Mouse (Mus musculus): Measurements from ENCODE around the gene Crtap. TPM values are rescaled to one million over a fixed set of nuclear protein-coding genes. Genes with fewer than 3 reads are reported as not detected.
A peak's percentile ranks its signal among the peaks of the same experiment; 100 is the strongest.

Gene Crtap
- polyA plus RNA-seq, 1 experiment from 2014 or later, result 57.8 TPM

DNA sequence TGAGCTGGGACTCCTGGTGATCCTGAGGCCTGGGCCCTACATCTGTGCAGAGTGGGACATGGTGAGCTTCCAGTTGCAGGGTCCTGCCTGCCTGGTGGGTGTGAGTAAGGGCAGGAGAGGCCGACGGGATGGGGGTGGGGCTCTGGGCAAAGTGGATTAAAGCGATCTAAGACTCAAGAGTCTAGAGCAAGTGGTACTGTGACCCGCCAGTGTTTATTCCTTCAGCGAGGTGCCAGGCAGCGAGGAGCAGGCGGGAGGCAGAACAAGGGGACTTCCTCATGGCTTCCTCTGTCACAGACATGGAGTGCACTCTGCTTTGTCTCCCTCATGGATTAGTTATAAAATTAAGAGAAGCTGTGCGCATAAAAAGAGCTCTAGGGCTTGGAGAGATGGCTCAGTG is 30.0 kb upstream of the Crtap start:
- no peak overlapping the region for H3K9ac ChIP-seq (ENCODE audit: low read depth, low read length)
- no peaks in the 10 kb centered on the region for H3K9me3 ChIP-seq (ENCODE audit: control insufficient read depth, low read length)
- no peaks in the 10 kb centered on the region for H3K27me3 ChIP-seq (ENCODE audit: control insufficient read depth, insufficient read depth, low read length)
- no peak overlapping the region for H3K4me2 ChIP-seq (replicated peaks; ENCODE audit: low read depth, low read length)
- WGBS, result 90% methylated on average over 8 of the region's 8 CpGs
- ATAC-seq (ENCODE audit: low FRiP score) (no peak), DNase-seq (ENCODE audit: low spot score) (no peak)
- no peaks in the 10 kb centered on the region for H3K4me1 ChIP-seq (replicated peaks; ENCODE audit: control insufficient read depth, insufficient read depth, low read length)
- H3K4me3 ChIP-seq (ENCODE audit: low read depth, low read length), result no peak overlapping the region
- no peaks in the 10 kb centered on the region for H3K36me3 ChIP-seq (ENCODE audit: control insufficient read depth, insufficient read depth, low read length)
- no peak overlapping the region for H3K27ac ChIP-seq (ENCODE audit: low read depth, low read length)

GRCm38 (mm10) chr9:114418187-114418586 is 27.7 kb upstream of the Crtap start:
- 83% methylated on average over 2 of the region's 7 CpGs for WGBS
- H3K27ac ChIP-seq (ENCODE audit: low read depth, low read length), result no peak overlapping the region
- H3K4me3 ChIP-seq (ENCODE audit: low read depth, low read length), result no peak overlapping the region
- no peak overlapping the region for H3K9ac ChIP-seq (ENCODE audit: low read depth, low read length)
- no peak overlapping the region for H3K4me2 ChIP-seq (replicated peaks; ENCODE audit: low read depth, low read length)
- ATAC-seq (ENCODE audit: low FRiP score) (no peak), DNase-seq (ENCODE audit: low spot score) (peak; percentile 75)
- no peaks in the 10 kb centered on the region for H3K27me3 ChIP-seq (ENCODE audit: control insufficient read depth, insufficient read depth, low read length)
- H3K36me3 ChIP-seq (ENCODE audit: control insufficient read depth, insufficient read depth, low read length), result no peaks in the 10 kb centered on the region
- no peaks in the 10 kb centered on the region for H3K9me3 ChIP-seq (ENCODE audit: control insufficient read depth, low read length)
- no peaks in the 10 kb centered on the region for H3K4me1 ChIP-seq (replicated peaks; ENCODE audit: control insufficient read depth, insufficient read depth, low read length)

GRCm38 (mm10) chr9:114416646-114417517 is 26.4 kb upstream of the Crtap start:
- Histone ChIP-seq H3K9ac (ENCODE audit: low read depth, low read length) (no peak overlapping the region), H3K36me3 (ENCODE audit: control insufficient read depth, insufficient read depth, low read length) (no peaks in the 10 kb centered on the region), H3K4me3 (ENCODE audit: low read depth, low read length) (no peak overlapping the region), H3K9me3 (ENCODE audit: control insufficient read depth, low read length) (no peaks in the 10 kb centered on the region), H3K27me3 (ENCODE audit: control insufficient read depth, insufficient read depth, low read length) (no peaks in the 10 kb centered on the region), H3K4me1 (replicated peaks; ENCODE audit: control insufficient read depth, insufficient read depth, low read length) (no peaks in the 10 kb centered on the region), H3K27ac (ENCODE audit: low read depth, low read length) (no peak overlapping the region), H3K4me2 (replicated peaks; ENCODE audit: low read depth, low read length) (no peak overlapping the region)
- no peak for DNase-seq (ENCODE audit: low spot score)
- 94% methylated on average over 21 of the region's 21 CpGs for WGBS
- no peak for ATAC-seq (ENCODE audit: low FRiP score)

- H3K9me3 ChIP-seq (ENCODE audit: control insufficient read depth, low read length), result no peaks in the 10 kb centered on the region
- H3K9ac ChIP-seq (ENCODE audit: low read depth, low read length), result no peak overlapping the region
- no peaks in the 10 kb centered on the region for H3K4me1 ChIP-seq (replicated peaks; ENCODE audit: control insufficient read depth, insufficient read depth, low read length)
- no peak overlapping the region for H3K4me2 ChIP-seq (replicated peaks; ENCODE audit: low read depth, low read length)
- ATAC-seq (ENCODE audit: low FRiP score) (no peak), DNase-seq (ENCODE audit: low spot score) (peak; percentile 82)
- H3K27me3 ChIP-seq (ENCODE audit: control insufficient read depth, insufficient read depth, low read length), result no peaks in the 10 kb centered on the region
- no peaks in the 10 kb centered on the region for H3K36me3 ChIP-seq (ENCODE audit: control insufficient read depth, insufficient read depth, low read length)
- H3K27ac ChIP-seq (ENCODE audit: low read depth, low read length), result no peak overlapping the region
- no peak overlapping the region for H3K4me3 ChIP-seq (ENCODE audit: low read depth, low read length)
- 24% methylated on average over 11 of the region's 11 CpGs for WGBS
These were observed 25.2 kb upstream of the Crtap start for GRCm38 (mm10) chr9:114415701-114416100.

DNA sequence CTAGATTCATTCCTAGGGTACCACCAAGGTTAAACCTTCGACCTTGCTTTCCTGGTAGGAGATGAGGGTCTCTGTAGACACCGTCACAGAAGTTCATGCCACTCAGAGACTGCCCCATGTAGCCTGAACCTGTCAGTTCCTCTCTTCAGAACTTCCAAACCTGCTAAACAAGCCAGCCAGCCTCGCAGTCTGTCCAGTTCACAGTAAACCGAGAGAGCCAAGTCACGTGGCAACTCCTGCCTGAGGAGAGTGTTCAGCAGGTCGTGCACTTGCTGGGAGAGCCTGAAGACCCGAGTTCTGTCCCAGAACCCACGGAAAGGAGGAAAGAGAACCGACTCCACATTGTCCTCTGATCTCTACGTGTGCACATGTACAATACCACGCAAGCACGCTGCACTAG is 23.4 kb upstream of the Crtap start:
- Histone ChIP-seq H3K4me2 (replicated peaks; ENCODE audit: low read depth, low read length) (no peak overlapping the region), H3K27ac (ENCODE audit: low read depth, low read length) (no peak overlapping the region), H3K4me3 (ENCODE audit: low read depth, low read length) (no peak overlapping the region), H3K9me3 (ENCODE audit: control insufficient read depth, low read length) (no peaks in the 10 kb centered on the region), H3K36me3 (ENCODE audit: control insufficient read depth, insufficient read depth, low read length) (no peaks in the 10 kb centered on the region), H3K4me1 (replicated peaks; ENCODE audit: control insufficient read depth, insufficient read depth, low read length) (no peaks in the 10 kb centered on the region), H3K9ac (ENCODE audit: low read depth, low read length) (no peak overlapping the region), H3K27me3 (ENCODE audit: control insufficient read depth, insufficient read depth, low read length) (no peaks in the 10 kb centered on the region)
- DNase-seq (ENCODE audit: low spot score) (no peak), ATAC-seq (ENCODE audit: low FRiP score) (no peak)
- WGBS, result 93% methylated on average over 12 of the region's 12 CpGs

- no peak overlapping the region for H3K9ac ChIP-seq (ENCODE audit: low read depth, low read length)
- no peak overlapping the region for H3K4me2 ChIP-seq (replicated peaks; ENCODE audit: low read depth, low read length)
- no peaks in the 10 kb centered on the region for H3K4me1 ChIP-seq (replicated peaks; ENCODE audit: control insufficient read depth, insufficient read depth, low read length)
- H3K36me3 ChIP-seq (ENCODE audit: control insufficient read depth, insufficient read depth, low read length), result no peaks in the 10 kb centered on the region
- H3K27ac ChIP-seq (ENCODE audit: low read depth, low read length), result no peak overlapping the region
- no peak overlapping the region for H3K4me3 ChIP-seq (ENCODE audit: low read depth, low read length)
- DNase-seq (ENCODE audit: low spot score), result no peak
- no peaks in the 10 kb centered on the region for H3K9me3 ChIP-seq (ENCODE audit: control insufficient read depth, low read length)
- no peaks in the 10 kb centered on the region for H3K27me3 ChIP-seq (ENCODE audit: control insufficient read depth, insufficient read depth, low read length)
- no peak for ATAC-seq (ENCODE audit: low FRiP score)
- 94% methylated on average over 9 of the region's 9 CpGs for WGBS
These were observed 21.9 kb upstream of the Crtap start for GRCm38 (mm10) chr9:114412406-114412805.

- ATAC-seq (ENCODE audit: low FRiP score) (no peak), DNase-seq (ENCODE audit: low spot score) (no peak)
- Histone ChIP-seq H3K4me3 (ENCODE audit: low read depth, low read length) (no peak overlapping the region), H3K27me3 (ENCODE audit: control insufficient read depth, insufficient read depth, low read length) (no peaks in the 10 kb centered on the region), H3K36me3 (ENCODE audit: control insufficient read depth, insufficient read depth, low read length) (no peaks in the 10 kb centered on the region), H3K9ac (ENCODE audit: low read depth, low read length) (no peak overlapping the region), H3K27ac (ENCODE audit: low read depth, low read length) (no peak overlapping the region), H3K4me1 (replicated peaks; ENCODE audit: control insufficient read depth, insufficient read depth, low read length) (no peaks in the 10 kb centered on the region), H3K9me3 (ENCODE audit: control insufficient read depth, low read length) (no peaks in the 10 kb centered on the region), H3K4me2 (replicated peaks; ENCODE audit: low read depth, low read length) (no peak overlapping the region)
- WGBS, result 74% methylated on average over 5 of the region's 5 CpGs
These were observed 20.8 kb upstream of the Crtap start for GRCm38 (mm10) chr9:114411295-114411694.

GRCm38 (mm10) chr9:114410313-114410862 is 19.9 kb upstream of the Crtap start:
- Histone ChIP-seq H3K4me3 (ENCODE audit: low read depth, low read length) (no peak overlapping the region), H3K4me1 (replicated peaks; ENCODE audit: control insufficient read depth, insufficient read depth, low read length) (no peaks in the 10 kb centered on the region), H3K27ac (ENCODE audit: low read depth, low read length) (no peak overlapping the region), H3K4me2 (replicated peaks; ENCODE audit: low read depth, low read length) (no peak overlapping the region), H3K27me3 (ENCODE audit: control insufficient read depth, insufficient read depth, low read length) (no peaks in the 10 kb centered on the region), H3K9me3 (ENCODE audit: control insufficient read depth, low read length) (no peaks in the 10 kb centered on the region), H3K9ac (ENCODE audit: low read depth, low read length) (no peak overlapping the region), H3K36me3 (ENCODE audit: control insufficient read depth, insufficient read depth, low read length) (0 out of 2 replicates have a peak, but pooled peaks cover 2% of the 10 kb centered on the region)
- DNase-seq (ENCODE audit: low spot score) (no peak), ATAC-seq (ENCODE audit: low FRiP score) (no peak)
- WGBS, result 94% methylated on average over 11 of the region's 11 CpGs

GRCm38 (mm10) chr9:114407676-114408075 is 17.2 kb upstream of the Crtap start:
- H3K27ac ChIP-seq (ENCODE audit: low read depth, low read length), result no peak overlapping the region
- no peak for DNase-seq (ENCODE audit: low spot score)
- H3K9ac ChIP-seq (ENCODE audit: low read depth, low read length), result no peak overlapping the region
- 0 out of 2 replicates have a peak, but pooled peaks cover 8% of the 10 kb centered on the region for H3K36me3 ChIP-seq (ENCODE audit: control insufficient read depth, insufficient read depth, low read length)
- H3K9me3 ChIP-seq (ENCODE audit: control insufficient read depth, low read length), result no peaks in the 10 kb centered on the region
- no peak overlapping the region for H3K4me3 ChIP-seq (ENCODE audit: low read depth, low read length)
- 98% methylated on average over 2 of the region's 2 CpGs for WGBS
- no peak for ATAC-seq (ENCODE audit: low FRiP score)
- no peaks in the 10 kb centered on the region for H3K4me1 ChIP-seq (replicated peaks; ENCODE audit: control insufficient read depth, insufficient read depth, low read length)
- no peaks in the 10 kb centered on the region for H3K27me3 ChIP-seq (ENCODE audit: control insufficient read depth, insufficient read depth, low read length)
- H3K4me2 ChIP-seq (replicated peaks; ENCODE audit: low read depth, low read length), result no peak overlapping the region
